16 mouse cellular contexts compared by ENCODE assay signal in genomic region chrX:155543780-155544179, GRCm38 (mm10).
"Had no signal": no experiment of that assay in that cellular context is flagged by ENCODE, and none has a peak within 500 bp of the region (broad histone marks: within the 10 kb centered on the region; RNA-seq: fewer than 3 reads in every experiment).

No protein-coding gene starts in this region.

- H3K4me1 ChIP-seq: liver, embryonic 13.5 days; megakaryocyte, embryonic 14.5 days; midbrain, embryonic 10.5 days; midbrain, embryonic 13.5 days had no signal

- H3K27me3 ChIP-seq: liver, embryonic 13.5 days; megakaryocyte, embryonic 14.5 days; midbrain, embryonic 13.5 days had no signal

- DNase-seq: kidney, adult 9 months; kidney, postnatal 14 days; kidney, postnatal 4 days; layer of hippocampus, adult 9-11 months; liver, embryonic 13.5 days; lung, adult 2 months; lung, postnatal 14 days; lung, postnatal 4 days; thymus, adult 18-20 months; thymus, postnatal 14 days; thymus, postnatal 4 days had no signal

- H3K4me3 ChIP-seq: layer of hippocampus, adult 2 months; liver, embryonic 13.5 days; megakaryocyte, embryonic 14.5 days; midbrain, embryonic 10.5 days; midbrain, embryonic 13.5 days had no signal

- ATAC-seq: midbrain, embryonic 13.5 days; midbrain, embryonic 16.5 days had no signal

- H3K36me3 ChIP-seq: liver, embryonic 13.5 days; midbrain, embryonic 10.5 days; midbrain, embryonic 13.5 days had no signal

- H3K27ac ChIP-seq: layer of hippocampus, adult 2 months; liver, embryonic 13.5 days; midbrain, embryonic 10.5 days; midbrain, embryonic 13.5 days had no signal
